Mouse (Mus musculus) midbrain, postnatal 0 days (tissue): ENCODE data around the gene Elp4. TPM values are rescaled to one million over a fixed set of nuclear protein-coding genes. Genes with fewer than 3 reads are reported as not detected.

Experiments used
- ATAC-seq: fragments of 200-750 bp; cut with Nextera tagmentation; 2 replicates; pipeline ENCODE4 v1.8.0; 2017; ENCODE audit warnings: moderate number of reproducible peaks, mild to moderate bottlenecking, moderate TSS enrichment, moderate library complexity; ENCODE audit not compliant: low FRiP score
- DNase-seq: peaks from one replicate; pipeline ENCODE4 v3.0.0-alpha.2; 2015; ENCODE audit warnings: low spot score
- H3K27ac ChIP-seq: fragments of 300-500 bp; sonication (generic); 2 replicates; pipeline ENCODE4 v1.5.1; 2014; ENCODE audit warnings: low read depth, mild to moderate bottlenecking, low read length, mixed read lengths
- H3K27me3 ChIP-seq: fragments of 300-500 bp; sonication (generic); 2 replicates; pipeline ENCODE4 v1.6.1; 2014; ENCODE audit warnings: low read length, control low read depth, mixed read lengths; ENCODE audit not compliant: insufficient read depth
- H3K36me3 ChIP-seq: fragments of 300-500 bp; sonication (generic); 2 replicates; pipeline ENCODE4 v1.6.1; 2014; ENCODE audit warnings: low read length, control low read depth, mixed read lengths; ENCODE audit not compliant: insufficient read depth
- H3K4me1 ChIP-seq: fragments of 300-500 bp; sonication (generic); 2 replicates; pipeline ENCODE4 v1.6.1; 2014; ENCODE audit warnings: mild to moderate bottlenecking, control low read depth, antibody characterized with exemption, low read length, mixed read lengths; ENCODE audit not compliant: insufficient read depth
- H3K4me2 ChIP-seq: fragments of 300-500 bp; sonication (generic); 2 replicates; pipeline ENCODE4 v1.6.1; 2014; ENCODE audit warnings: low read depth, mild to moderate bottlenecking, low read length, mixed read lengths; ENCODE audit not compliant: poor library complexity, severe bottlenecking
- H3K4me3 ChIP-seq: fragments of 300-500 bp; sonication (generic); 2 replicates; pipeline ENCODE4 v1.5.1; 2014; ENCODE audit warnings: low read depth, mild to moderate bottlenecking, low read length, moderate library complexity
- H3K9ac ChIP-seq: fragments of 300-500 bp; sonication (generic); replicated peaks from 2 replicates; pipeline ENCODE4 v1.6.1; 2014; ENCODE audit warnings: mild to moderate bottlenecking, low read length, moderate library complexity, mixed read lengths; ENCODE audit not compliant: poor library complexity, severe bottlenecking
- H3K9me3 ChIP-seq: fragments of 300-500 bp; sonication (generic); 2 replicates; pipeline ENCODE4 v1.6.1; 2016; ENCODE audit warnings: low read length, control low read depth
- CTCF ChIP-seq: IDR thresholded peaks from 2 replicates; pipeline ENCODE4 v1.5.1; 2016; ENCODE audit warnings: antibody characterized with exemption, mild to moderate bottlenecking
- WGBS: fragments of 180-500 bp; shearing (Covaris S2); extraction: QIAGEN DNeasy Blood & Tissue Kit; methylation state at CpG from one replicate; pipeline ENCODE4 v1.1.7; 2014; 5-methylcytosine and 5-hydroxymethylcytosine counted together
- polyA plus RNA-seq: library from polyadenylated mRNA; unstranded; fragments of >200 nt; fragmentation: Nextera tagmentation; extraction: Ambion mirVana; gene quantifications from 2 replicates; pipeline ENCODE4 v1.2.1, GENCODE M21; 2015
- total RNA-seq: library from RNA; depleted of rRNA; stranded (reverse); fragments of >200 nt; gene quantifications from 2 replicates; pipeline ENCODE4 v1.2.3, GENCODE M21; 2014

Gene Elp4
- total and polyA plus RNA-seq, 2 experiments from 2014 or later = 22.3 to 29.2 TPM

DNA sequence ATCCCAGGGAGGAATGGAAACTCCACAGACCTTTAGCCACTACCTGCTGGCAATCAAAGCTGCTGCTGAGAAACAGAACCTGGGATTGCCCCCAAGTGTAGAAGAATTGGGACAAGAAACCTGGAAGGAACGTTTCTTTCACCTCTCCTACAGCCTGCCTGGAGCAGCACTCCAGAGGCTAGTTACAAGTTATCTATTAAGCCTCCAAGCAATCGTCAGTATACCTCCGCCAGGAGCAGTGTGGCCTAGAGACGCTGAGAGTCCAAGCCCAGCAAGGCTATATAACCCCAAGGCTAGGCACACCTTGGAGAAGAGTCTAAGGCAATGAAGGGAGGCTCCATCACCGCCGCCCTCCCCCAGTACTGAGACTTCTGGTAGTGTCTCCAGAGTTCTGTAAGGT is 238.0 kb downstream of the Elp4 start:
- no peak overlapping the region for H3K9ac ChIP-seq
- 10% methylated on average over 6 of the region's 6 CpGs for WGBS
- no peaks in the 10 kb centered on the region for H3K36me3 ChIP-seq
- TF ChIP-seq CTCF = no peak
- no peak overlapping the region for H3K4me2 ChIP-seq
- H3K27me3 ChIP-seq = peaks cover 80% of the 10 kb centered on the region
- H3K4me3 ChIP-seq = no peak overlapping the region
- H3K9me3 ChIP-seq = no peaks in the 10 kb centered on the region
- no peak for DNase-seq
- ATAC-seq = no peak
- no peaks in the 10 kb centered on the region for H3K4me1 ChIP-seq
- H3K27ac ChIP-seq = no peak overlapping the region

DNA sequence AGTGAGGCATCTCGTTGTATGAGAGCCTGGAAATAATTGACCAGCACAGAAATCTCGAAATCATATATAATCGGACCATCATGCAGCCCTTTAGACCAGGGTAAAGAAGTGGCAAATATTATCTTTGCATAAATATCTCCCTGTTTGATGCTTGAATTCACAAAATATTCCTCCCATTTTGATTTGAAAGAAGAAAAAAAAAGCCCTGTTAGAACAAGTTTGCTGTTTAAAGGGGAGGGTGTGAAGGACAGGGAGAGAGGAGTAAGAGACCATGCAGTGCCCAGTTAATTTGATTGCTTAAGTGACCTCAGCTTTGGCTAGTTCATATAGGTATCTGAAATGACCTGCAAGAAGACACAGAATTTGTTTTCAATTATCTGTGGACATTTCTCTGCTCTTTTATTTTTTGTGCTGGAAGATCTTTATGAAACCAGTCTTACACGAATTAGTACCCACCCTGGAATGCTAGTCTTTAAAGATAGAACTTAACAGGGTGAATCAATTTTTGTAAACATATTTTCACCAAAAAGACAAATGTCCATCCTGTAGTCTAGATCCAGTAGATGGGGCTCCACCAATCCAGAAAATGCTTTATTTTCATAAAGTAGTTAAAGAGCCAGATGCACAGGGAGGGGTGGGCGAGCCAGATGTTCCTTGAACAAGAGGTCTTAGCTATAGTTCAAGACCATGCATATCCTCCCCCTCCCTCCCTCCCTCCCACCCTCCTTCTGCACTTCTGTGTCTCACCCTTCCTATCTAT is 238.7 kb downstream of the Elp4 start:
- H3K4me2 ChIP-seq = no peak overlapping the region
- H3K9me3 ChIP-seq = no peaks in the 10 kb centered on the region
- H3K27ac ChIP-seq = no peak overlapping the region
- no peak for TF ChIP-seq CTCF
- H3K27me3 ChIP-seq = peaks cover 79% of the 10 kb centered on the region
- H3K4me1 ChIP-seq = no peaks in the 10 kb centered on the region
- H3K36me3 ChIP-seq = no peaks in the 10 kb centered on the region
- no peak for DNase-seq
- 13% methylated on average over 5 of the region's 5 CpGs for WGBS
- H3K9ac ChIP-seq = no peak overlapping the region
- no peak overlapping the region for H3K4me3 ChIP-seq
- no peak for ATAC-seq

DNA sequence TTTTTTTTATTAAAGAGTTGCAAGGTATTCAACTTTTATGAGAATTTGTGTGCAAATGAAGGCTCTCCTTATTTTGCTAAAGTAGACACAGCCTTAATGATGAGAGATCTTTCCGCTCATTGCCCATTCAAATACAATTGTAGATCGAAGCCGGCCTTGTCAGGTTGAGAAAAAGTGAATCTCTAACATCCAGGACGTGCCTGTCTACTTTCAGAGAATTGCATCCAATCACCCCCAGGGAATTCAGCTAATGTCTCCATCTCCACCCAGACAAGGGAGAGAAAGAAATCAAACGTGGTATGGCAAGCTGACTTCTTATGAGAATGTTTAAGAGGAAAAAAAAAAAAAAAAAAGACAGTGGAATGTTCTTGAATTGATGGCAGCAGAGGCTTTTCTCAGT is 239.4 kb downstream of the Elp4 start:
- H3K27me3 ChIP-seq = peaks cover 84% of the 10 kb centered on the region
- H3K36me3 ChIP-seq = no peaks in the 10 kb centered on the region
- H3K9ac ChIP-seq = no peak overlapping the region
- no peak overlapping the region for H3K4me2 ChIP-seq
- no peak overlapping the region for H3K4me3 ChIP-seq
- no peak overlapping the region for H3K27ac ChIP-seq
- 11% methylated on average over 5 of the region's 5 CpGs for WGBS
- no peak for TF ChIP-seq CTCF
- no peaks in the 10 kb centered on the region for H3K4me1 ChIP-seq
- no peaks in the 10 kb centered on the region for H3K9me3 ChIP-seq
- DNase-seq (no peak), ATAC-seq (no peak)

DNA sequence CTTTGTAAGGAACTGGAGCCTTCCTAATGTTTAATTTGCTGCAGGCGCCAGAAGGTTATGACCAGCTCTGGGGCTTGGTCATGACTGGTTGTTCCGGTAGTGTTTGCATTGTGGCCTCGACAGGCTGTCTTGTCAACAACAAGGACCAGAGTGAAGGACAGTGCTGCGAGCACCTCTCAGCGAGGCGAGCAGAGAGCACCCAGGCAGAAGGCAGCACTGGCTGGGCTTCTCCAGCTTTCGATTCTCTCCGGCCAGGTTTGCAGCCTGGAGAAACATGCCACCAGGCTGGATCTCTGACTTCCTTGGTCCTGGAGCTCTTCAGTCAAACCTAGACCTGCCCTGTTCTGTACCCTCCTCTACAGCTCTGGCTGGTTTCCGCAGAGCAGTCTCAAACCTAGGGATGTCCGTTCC is 241.3 kb downstream of the Elp4 start:
- H3K36me3 ChIP-seq = no peaks in the 10 kb centered on the region
- peaks cover 85% of the 10 kb centered on the region for H3K27me3 ChIP-seq
- no peak overlapping the region for H3K4me3 ChIP-seq
- WGBS = 7% methylated on average over 10 of the region's 10 CpGs
- no peak for ATAC-seq
- H3K27ac ChIP-seq = no peak overlapping the region
- no peak for TF ChIP-seq CTCF
- no peak overlapping the region for H3K4me2 ChIP-seq
- no peaks in the 10 kb centered on the region for H3K9me3 ChIP-seq
- no peak for DNase-seq
- no peaks in the 10 kb centered on the region for H3K4me1 ChIP-seq
- H3K9ac ChIP-seq = no peak overlapping the region

DNA sequence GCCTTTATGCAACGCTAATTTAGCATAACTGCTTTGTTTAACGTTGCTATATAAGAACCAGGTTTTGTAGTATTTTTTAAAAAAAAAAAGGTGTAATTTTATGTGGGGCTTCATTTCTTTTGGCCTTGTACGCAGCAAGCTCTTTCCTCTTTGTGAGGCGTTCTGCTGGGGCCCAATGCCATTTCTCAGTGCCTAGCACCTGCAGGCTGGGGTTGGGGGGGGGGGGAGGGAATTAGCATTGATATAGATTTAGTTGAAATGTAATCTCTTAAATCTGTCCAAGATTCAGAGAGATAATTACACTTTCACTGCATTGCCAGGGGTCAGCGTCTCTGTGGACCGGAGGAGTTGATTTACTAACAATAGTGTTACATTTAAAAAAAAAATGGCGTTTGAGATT is 241.8 kb downstream of the Elp4 start:
- H3K4me1 ChIP-seq = no peaks in the 10 kb centered on the region
- no peak for TF ChIP-seq CTCF
- H3K9me3 ChIP-seq = no peaks in the 10 kb centered on the region
- H3K27ac ChIP-seq = no peak overlapping the region
- no peak overlapping the region for H3K9ac ChIP-seq
- H3K4me2 ChIP-seq = no peak overlapping the region
- DNase-seq (no peak), ATAC-seq (no peak)
- 7% methylated on average over 7 of the region's 7 CpGs for WGBS
- peaks cover 80% of the 10 kb centered on the region for H3K27me3 ChIP-seq
- H3K36me3 ChIP-seq = no peaks in the 10 kb centered on the region
- H3K4me3 ChIP-seq = no peak overlapping the region

DNA sequence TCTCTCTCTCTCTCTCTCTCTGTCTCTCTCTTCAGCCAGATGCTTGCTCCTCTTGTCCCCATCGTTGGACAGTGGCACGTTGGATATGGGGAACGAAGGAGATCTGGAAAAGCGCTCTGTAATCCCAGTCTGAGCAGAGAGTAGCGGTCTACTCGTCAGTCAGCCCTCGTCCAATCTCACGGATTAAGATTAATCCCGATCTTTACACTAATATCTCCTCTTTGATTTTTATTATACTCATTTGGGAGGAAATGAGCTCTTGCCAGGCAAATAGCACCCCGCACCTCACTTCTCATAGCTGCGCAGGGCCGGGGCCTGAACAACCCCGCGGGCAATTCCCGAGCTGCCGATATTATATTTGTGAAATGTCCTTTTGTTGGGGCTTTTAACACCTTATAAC is 242.2 kb downstream of the Elp4 start:
- Histone ChIP-seq H3K9ac (no peak overlapping the region), H3K36me3 (no peaks in the 10 kb centered on the region), H3K27me3 (peaks cover 79% of the 10 kb centered on the region), H3K27ac (no peak overlapping the region), H3K4me1 (no peaks in the 10 kb centered on the region), H3K4me2 (no peak overlapping the region), H3K4me3 (no peak overlapping the region), H3K9me3 (no peaks in the 10 kb centered on the region)
- ATAC-seq (no peak), DNase-seq (no peak)
- no peak for TF ChIP-seq CTCF
- 7% methylated on average over 16 of the region's 16 CpGs for WGBS
